Mouse (Mus musculus): ENCODE measurements around the gene Klf1. TPM values are rescaled to one million over a fixed set of nuclear protein-coding genes. Genes with fewer than 3 reads are reported as not detected.

The Klf1 gene
- polyA plus RNA-seq, 1 experiment from 2014 or later = 0.51 TPM

DNA sequence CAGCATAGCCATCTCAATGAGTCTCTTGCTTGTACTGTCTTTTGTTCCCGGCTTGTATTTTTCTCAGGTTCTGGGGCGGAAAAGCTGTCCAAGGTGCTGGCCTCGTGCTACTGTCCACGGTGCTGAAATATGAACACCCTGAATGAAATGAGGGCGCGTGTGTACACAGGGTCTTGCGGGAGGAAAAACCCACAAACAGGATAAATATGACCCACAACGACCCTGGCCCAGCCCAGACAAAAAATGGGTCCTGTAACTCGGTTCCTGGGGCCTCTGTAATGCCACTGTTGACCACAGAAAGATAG lies 45.5 kb downstream of the Klf1 start:
- no peak overlapping the region for H3K4me3 ChIP-seq (ENCODE audit: low read depth, low read length)
- 12% methylated on average over 9 of the region's 9 CpGs for WGBS
- H3K36me3 ChIP-seq (ENCODE audit: control insufficient read depth, insufficient read depth, low read length) = no peaks in the 10 kb centered on the region
- H3K9me3 ChIP-seq (ENCODE audit: control insufficient read depth, low read length) = no peaks in the 10 kb centered on the region
- DNase-seq (ENCODE audit: low spot score) (peak; percentile 63), ATAC-seq (ENCODE audit: low FRiP score, low TSS enrichment) (peak; percentile 39; the same call in 1 of the 2 replicates)
- H3K9ac ChIP-seq (ENCODE audit: low read length) = no peak overlapping the region
- no peak for TF ChIP-seq EP300 (optimal IDR thresholded peaks at IDR 0.05)
- TF ChIP-seq CTCF (IDR thresholded peaks at IDR 0.05; ENCODE audit: low read depth) = no peak
- H3K4me2 ChIP-seq (replicated peaks; ENCODE audit: low read depth) = no peak overlapping the region
- peaks cover 15% of the 10 kb centered on the region; the same call in 1 of the 2 replicates for H3K27me3 ChIP-seq (ENCODE audit: control insufficient read depth, insufficient read depth, low read length)
- no peaks in the 10 kb centered on the region for H3K4me1 ChIP-seq (replicated peaks; ENCODE audit: control insufficient read depth, insufficient read depth)
- no peak overlapping the region for H3K27ac ChIP-seq (replicated peaks)

DNA sequence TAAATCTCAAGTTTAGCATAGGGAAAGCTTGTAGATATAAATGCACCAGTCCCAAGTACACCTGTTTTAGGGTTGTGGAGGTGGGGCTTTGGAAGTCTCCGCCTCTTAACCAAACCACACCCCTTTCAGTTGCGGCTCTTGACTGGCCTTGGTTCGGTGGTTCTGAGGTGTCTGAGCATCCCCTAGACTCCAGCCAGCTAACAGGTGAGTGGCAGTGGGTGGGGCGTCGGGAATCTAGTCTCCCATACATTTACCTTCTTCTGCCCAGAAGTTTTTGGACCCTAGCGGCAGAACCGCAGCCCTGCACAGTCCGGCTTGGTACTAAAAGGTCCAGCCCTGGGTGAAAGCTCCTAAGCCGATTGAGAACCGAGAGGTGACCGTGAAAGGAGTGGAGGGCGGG lies 48.0 kb downstream of the Klf1 start:
- Histone ChIP-seq H3K4me1 (replicated peaks; ENCODE audit: control insufficient read depth, insufficient read depth) (peaks cover 3% of the 10 kb centered on the region; the same call in 1 of the 2 replicates), H3K36me3 (ENCODE audit: control insufficient read depth, insufficient read depth, low read length) (no peaks in the 10 kb centered on the region), H3K4me3 (ENCODE audit: low read depth, low read length) (no peak overlapping the region), H3K9ac (ENCODE audit: low read length) (no peak overlapping the region), H3K27me3 (ENCODE audit: control insufficient read depth, insufficient read depth, low read length) (peaks cover 11% of the 10 kb centered on the region; the same call in 1 of the 2 replicates), H3K9me3 (ENCODE audit: control insufficient read depth, low read length) (no peaks in the 10 kb centered on the region), H3K27ac (replicated peaks) (no peak overlapping the region), H3K4me2 (replicated peaks; ENCODE audit: low read depth) (no peak overlapping the region)
- no peak for TF ChIP-seq CTCF (IDR thresholded peaks at IDR 0.05; ENCODE audit: low read depth)
- TF ChIP-seq EP300 (optimal IDR thresholded peaks at IDR 0.05) = no peak
- DNase-seq (ENCODE audit: low spot score) (no peak), ATAC-seq (ENCODE audit: low FRiP score, low TSS enrichment) (no peak; the same call in 1 of the 2 replicates)
- 20% methylated on average over 12 of the region's 12 CpGs for WGBS

DNA sequence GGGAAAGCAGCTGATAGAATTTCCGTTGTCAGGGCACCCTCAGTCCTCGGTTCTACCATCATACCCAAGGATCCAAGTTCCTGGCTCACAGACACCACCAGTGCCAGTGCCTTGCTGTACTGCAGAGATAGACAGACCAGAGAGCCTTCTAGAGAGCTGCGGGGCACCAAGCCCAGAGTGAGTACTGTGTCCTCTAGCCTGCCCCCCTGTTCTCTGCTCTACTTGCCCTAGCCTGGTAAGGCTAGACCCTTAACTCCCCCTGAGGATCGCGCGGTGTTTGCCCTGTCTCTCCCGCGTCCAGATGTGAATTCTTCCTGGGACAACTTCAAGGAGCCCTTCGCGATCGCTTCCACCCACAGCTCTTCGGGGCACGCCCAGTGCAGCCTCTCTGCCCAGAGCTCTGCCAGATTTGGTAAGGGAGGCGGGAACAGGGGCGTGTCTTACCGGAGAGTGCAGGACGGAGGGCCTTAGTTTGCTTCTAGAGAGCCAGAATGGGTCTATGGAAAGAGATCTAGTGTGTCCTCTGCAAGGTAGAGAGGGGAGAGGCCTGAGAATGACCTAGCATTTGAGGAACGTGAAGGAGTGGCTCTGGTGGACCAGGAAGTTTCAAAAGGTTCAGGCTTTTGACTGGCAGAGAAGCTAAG lies 51.0 kb downstream of the Klf1 start:
- Histone ChIP-seq H3K27ac (replicated peaks) (no peak overlapping the region), H3K4me3 (ENCODE audit: low read depth, low read length) (no peak overlapping the region), H3K27me3 (ENCODE audit: control insufficient read depth, insufficient read depth, low read length) (no peaks in the 10 kb centered on the region), H3K9ac (ENCODE audit: low read length) (0 out of 2 replicates have a peak overlapping the region, but pooled peaks have one; percentile 13), H3K36me3 (ENCODE audit: control insufficient read depth, insufficient read depth, low read length) (peaks cover under 1% of the 10 kb centered on the region; the same call in 1 of the 2 replicates), H3K4me2 (replicated peaks; ENCODE audit: low read depth) (peak overlapping the region; percentile 34), H3K9me3 (ENCODE audit: control insufficient read depth, low read length) (no peaks in the 10 kb centered on the region), H3K4me1 (replicated peaks; ENCODE audit: control insufficient read depth, insufficient read depth) (peaks cover 3% of the 10 kb centered on the region; the same call in 1 of the 2 replicates)
- WGBS = 6% methylated on average over 18 of the region's 18 CpGs
- TF ChIP-seq CTCF (IDR thresholded peaks at IDR 0.05; ENCODE audit: low read depth) (no peak), EP300 (optimal IDR thresholded peaks at IDR 0.05) (no peak)
- DNase-seq (ENCODE audit: low spot score) = peak; percentile 74
- peak; percentile 62 for ATAC-seq (ENCODE audit: low FRiP score, low TSS enrichment)

Small RNAs within 50 kb of the gene (microRNA-seq; reads per million reads assigned to microRNA genes)
- not detected for gene Gm24197
- gene Mir7069 = 2.3 reads per million

Other genes starting within 250 kb of the Klf1 start
- gene Ier2, start 239.1 kb upstream of the Klf1 start, polyA plus RNA-seq (2015; fragmentation: Nextera tagmentation; extraction: Ambion mirVana) = 82.8 and 86.6 TPM in 2 replicates
- gene Trmt1, start 215.6 kb upstream of the Klf1 start, polyA plus RNA-seq (2015; fragmentation: Nextera tagmentation; extraction: Ambion mirVana) = 45.1 and 49.9 TPM in 2 replicates
- 6.8 and 8.3 TPM in 2 replicates for gene Nacc1, start 214.1 kb upstream of the Klf1 start, polyA plus RNA-seq (2015; fragmentation: Nextera tagmentation; extraction: Ambion mirVana)
- 4.0 and 4.3 TPM in 2 replicates for gene Lyl1, start 200.5 kb upstream of the Klf1 start, polyA plus RNA-seq (2015; fragmentation: Nextera tagmentation; extraction: Ambion mirVana)
- 1.7 and 2.0 TPM in 2 replicates for gene G430095P16Rik, start 178.9 kb upstream of the Klf1 start, polyA plus RNA-seq (2015; fragmentation: Nextera tagmentation; extraction: Ambion mirVana)
- gene Nfix, start 101.6 kb upstream of the Klf1 start, polyA plus RNA-seq (2015; fragmentation: Nextera tagmentation; extraction: Ambion mirVana) = 36.5 and 36.6 TPM in 2 replicates
- 3.3 TPM in 2 replicates for gene Dand5, start 79.1 kb upstream of the Klf1 start, polyA plus RNA-seq (2015; fragmentation: Nextera tagmentation; extraction: Ambion mirVana)
- 38.5 and 39.3 TPM in 2 replicates for gene Gadd45gip1, start 70.4 kb upstream of the Klf1 start, polyA plus RNA-seq (2015; fragmentation: Nextera tagmentation; extraction: Ambion mirVana)
- 69.8 and 70.6 TPM in 2 replicates for gene Rad23a, start 61.3 kb upstream of the Klf1 start, polyA plus RNA-seq (2015; fragmentation: Nextera tagmentation; extraction: Ambion mirVana)
- gene Calr, start 55.0 kb upstream of the Klf1 start, polyA plus RNA-seq (2015; fragmentation: Nextera tagmentation; extraction: Ambion mirVana) = 522 and 537 TPM in 2 replicates
- gene Farsa, start 44.9 kb upstream of the Klf1 start, polyA plus RNA-seq (2015; fragmentation: Nextera tagmentation; extraction: Ambion mirVana) = 43.3 and 44.3 TPM in 2 replicates
- gene Syce2, start 29.8 kb upstream of the Klf1 start, polyA plus RNA-seq (2015; fragmentation: Nextera tagmentation; extraction: Ambion mirVana) = 25.0 and 27.3 TPM in 2 replicates
- 18.5 and 21.1 TPM in 2 replicates for gene Gcdh, start 8.0 kb upstream of the Klf1 start, polyA plus RNA-seq (2015; fragmentation: Nextera tagmentation; extraction: Ambion mirVana)
- gene Dnase2a, start 6.6 kb downstream of the Klf1 start, polyA plus RNA-seq (2015; fragmentation: Nextera tagmentation; extraction: Ambion mirVana) = 15.9 and 17.4 TPM in 2 replicates
- gene Mast1, start 35.4 kb downstream of the Klf1 start, polyA plus RNA-seq (2015; fragmentation: Nextera tagmentation; extraction: Ambion mirVana) = 0.87 and 1.1 TPM in 2 replicates
- 0.05 and 0.13 TPM in 2 replicates for gene Rtbdn, start 45.1 kb downstream of the Klf1 start, polyA plus RNA-seq (2015; fragmentation: Nextera tagmentation; extraction: Ambion mirVana)
- not detected in 2 replicates for gene Gm49661, start 67.5 kb downstream of the Klf1 start, polyA plus RNA-seq (2015; fragmentation: Nextera tagmentation; extraction: Ambion mirVana)
- gene Prdx2, start 67.7 kb downstream of the Klf1 start, polyA plus RNA-seq (2015; fragmentation: Nextera tagmentation; extraction: Ambion mirVana) = 370 and 376 TPM in 2 replicates
- 79.4 and 80.1 TPM in 2 replicates for gene Rnaseh2a, start 67.8 kb downstream of the Klf1 start, polyA plus RNA-seq (2015; fragmentation: Nextera tagmentation; extraction: Ambion mirVana)
- 88.5 and 95.9 TPM in 2 replicates for gene Junb, start 76.8 kb downstream of the Klf1 start, polyA plus RNA-seq (2015; fragmentation: Nextera tagmentation; extraction: Ambion mirVana)
- 28.8 and 30.9 TPM in 2 replicates for gene Hook2, start 88.7 kb downstream of the Klf1 start, polyA plus RNA-seq (2015; fragmentation: Nextera tagmentation; extraction: Ambion mirVana)
- gene Best2, start 112.6 kb downstream of the Klf1 start, polyA plus RNA-seq (2015; fragmentation: Nextera tagmentation; extraction: Ambion mirVana) = 0.06 and 0.16 TPM in 2 replicates
- gene Asna1, start 123.4 kb downstream of the Klf1 start, polyA plus RNA-seq (2015; fragmentation: Nextera tagmentation; extraction: Ambion mirVana) = 68.0 and 71.8 TPM in 2 replicates
- 94.4 and 95.1 TPM in 2 replicates for gene Trir, start 124.9 kb downstream of the Klf1 start, polyA plus RNA-seq (2015; fragmentation: Nextera tagmentation; extraction: Ambion mirVana)
- gene Tnpo2, start 135.0 kb downstream of the Klf1 start, polyA plus RNA-seq (2015; fragmentation: Nextera tagmentation; extraction: Ambion mirVana) = 12.5 and 15.4 TPM in 2 replicates
- 25.7 and 28.4 TPM in 2 replicates for gene Fbxw9, start 158.1 kb downstream of the Klf1 start, polyA plus RNA-seq (2015; fragmentation: Nextera tagmentation; extraction: Ambion mirVana)
- not detected in 2 replicates for gene Gm5741, start 166.1 kb downstream of the Klf1 start, polyA plus RNA-seq (2015; fragmentation: Nextera tagmentation; extraction: Ambion mirVana)
- gene Dhps, start 169.8 kb downstream of the Klf1 start, polyA plus RNA-seq (2015; fragmentation: Nextera tagmentation; extraction: Ambion mirVana) = 40.2 and 42.2 TPM in 2 replicates
- 114 and 117 TPM in 2 replicates for gene Wdr83os, start 178.8 kb downstream of the Klf1 start, polyA plus RNA-seq (2015; fragmentation: Nextera tagmentation; extraction: Ambion mirVana)
- 22.3 and 23.6 TPM in 2 replicates for gene Wdr83, start 179.4 kb downstream of the Klf1 start, polyA plus RNA-seq (2015; fragmentation: Nextera tagmentation; extraction: Ambion mirVana)
- gene Man2b1, start 181.3 kb downstream of the Klf1 start, polyA plus RNA-seq (2015; fragmentation: Nextera tagmentation; extraction: Ambion mirVana) = 29.1 and 32.6 TPM in 2 replicates
- 1.2 and 1.5 TPM in 2 replicates for gene Zfp791, start 221.2 kb downstream of the Klf1 start, polyA plus RNA-seq (2015; fragmentation: Nextera tagmentation; extraction: Ambion mirVana)
- gene Cks1brt, start 250.0 kb downstream of the Klf1 start, polyA plus RNA-seq (2015; fragmentation: Nextera tagmentation; extraction: Ambion mirVana) = 0.05 TPM in 1 of 2 replicates, not detected in the other

Measured in stomach, postnatal 0 days (tissue).